Mouse (Mus musculus): ENCODE data around the gene Slc26a1.
"Not testable (repeated sequence)": the region's sequence is repeated elsewhere in the genome, so short reads cannot be mapped to it uniquely, and the experiment has no call there.

Gene Slc26a1

DNA sequence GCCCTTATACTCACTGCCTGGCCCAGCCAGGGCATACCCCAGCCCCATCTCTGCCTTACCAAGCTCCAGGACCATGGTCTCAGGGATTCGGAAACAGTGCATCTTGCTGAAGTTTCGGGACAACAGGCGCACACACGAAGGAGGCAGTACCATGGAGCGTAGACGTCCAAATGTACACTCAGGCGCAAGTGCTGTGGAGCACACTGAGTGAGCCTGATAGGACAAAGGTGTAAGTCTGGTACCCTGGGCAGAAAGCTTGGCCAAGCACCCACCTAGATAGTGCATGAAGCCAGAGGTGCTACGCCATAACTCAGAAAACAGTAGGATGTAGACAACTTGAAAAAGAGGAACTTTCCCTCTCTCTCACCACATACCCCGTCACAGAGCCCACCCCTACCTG, 20.0 kb downstream of the Slc26a1 start:
- no peak for DNase-seq

DNA sequence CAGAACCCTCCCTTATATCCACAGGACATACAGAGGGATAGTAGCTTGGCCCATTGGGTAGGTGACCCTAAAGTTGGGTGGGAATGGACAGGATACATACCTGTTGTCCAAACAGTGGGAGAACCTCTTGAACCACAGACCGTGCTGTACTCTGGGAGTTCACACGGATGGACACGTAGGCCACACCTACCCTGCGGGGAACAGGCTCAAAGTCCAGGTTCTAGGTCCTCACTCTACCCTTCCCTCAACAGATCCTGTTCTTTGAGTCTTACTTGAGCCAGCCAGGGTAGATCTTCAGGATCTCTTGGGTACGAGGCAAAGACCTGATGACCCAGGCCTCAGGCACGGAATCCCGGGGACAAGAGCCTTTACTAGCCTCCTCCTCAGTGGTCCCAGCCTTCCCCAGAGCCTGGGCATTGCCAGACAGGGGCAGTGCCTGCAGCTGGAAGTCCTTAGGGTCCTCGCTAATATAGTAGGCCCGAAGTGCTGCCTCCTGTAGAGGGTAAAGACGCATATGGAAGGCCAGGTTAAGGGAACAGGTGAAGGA, 20.9 kb downstream of the Slc26a1 start:
- no peak for DNase-seq

DNA sequence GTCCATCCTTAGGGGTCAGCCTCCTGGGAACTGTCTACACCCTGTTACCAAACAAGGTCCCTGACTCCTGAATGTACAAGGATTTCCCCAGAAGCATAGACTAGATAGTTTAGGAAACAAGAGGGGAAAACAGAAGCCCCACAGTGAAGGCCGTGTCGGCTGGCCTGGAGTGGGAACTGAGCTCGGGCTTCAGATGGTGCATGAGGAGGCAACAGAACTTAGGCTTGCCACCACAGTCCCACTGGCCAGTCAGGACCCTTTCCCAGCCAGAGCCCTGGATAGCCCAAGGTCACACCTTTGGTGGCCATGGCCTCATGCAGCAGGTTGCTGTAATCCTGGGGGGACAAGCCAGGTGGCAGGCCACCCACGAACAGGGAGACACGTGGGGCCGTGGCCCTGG, 22.0 kb downstream of the Slc26a1 start:
- DNase-seq = no peak

DNA sequence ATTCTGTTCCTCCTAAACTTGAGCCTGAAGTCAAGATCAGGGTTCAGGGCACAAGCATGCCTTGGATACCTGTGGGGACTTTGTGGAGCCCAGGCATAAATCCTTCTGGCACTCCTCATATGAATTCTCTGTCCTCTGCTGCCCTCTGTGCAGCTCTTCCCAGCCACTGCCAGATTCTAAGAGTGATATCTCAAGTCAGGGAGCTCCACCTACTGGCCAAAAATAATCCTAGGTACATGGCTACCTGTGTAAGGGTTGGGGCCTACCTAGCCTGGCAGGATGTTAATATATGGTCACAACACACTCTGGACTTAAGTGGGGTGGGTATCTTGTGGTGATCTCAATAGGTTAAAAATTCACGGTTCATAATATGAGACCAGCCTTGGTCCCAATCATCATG, 23.5 kb downstream of the Slc26a1 start:
- peak; percentile 67 to 75 for DNase-seq

DNA sequence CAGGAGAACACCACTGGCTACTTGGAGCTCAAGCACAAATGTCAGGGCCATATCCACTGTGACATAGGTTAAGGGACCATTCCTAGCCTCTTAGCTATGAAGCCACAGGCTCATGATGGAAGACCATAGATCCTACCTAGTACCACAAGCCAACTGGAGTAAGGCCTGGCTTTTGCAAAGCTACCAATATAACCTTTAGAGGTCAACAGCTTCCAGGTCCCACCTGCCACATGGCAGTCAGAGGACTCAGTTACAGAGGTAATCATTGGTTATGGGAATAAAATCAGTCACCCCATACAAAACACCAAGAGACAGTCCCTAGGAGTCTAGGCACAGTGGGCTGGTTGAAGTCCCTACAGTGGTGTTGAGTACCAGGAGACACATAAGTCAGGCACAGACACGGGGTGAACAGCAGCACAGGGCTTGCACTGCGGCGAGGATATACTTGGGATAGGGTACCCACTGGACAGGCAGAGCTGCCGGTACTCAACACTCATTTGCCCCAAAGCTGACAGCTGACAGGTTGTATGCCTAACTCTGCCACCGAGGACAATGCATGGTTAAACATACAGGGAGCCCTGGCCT, 24.1 kb downstream of the Slc26a1 start:
- no peak for DNase-seq

DNA sequence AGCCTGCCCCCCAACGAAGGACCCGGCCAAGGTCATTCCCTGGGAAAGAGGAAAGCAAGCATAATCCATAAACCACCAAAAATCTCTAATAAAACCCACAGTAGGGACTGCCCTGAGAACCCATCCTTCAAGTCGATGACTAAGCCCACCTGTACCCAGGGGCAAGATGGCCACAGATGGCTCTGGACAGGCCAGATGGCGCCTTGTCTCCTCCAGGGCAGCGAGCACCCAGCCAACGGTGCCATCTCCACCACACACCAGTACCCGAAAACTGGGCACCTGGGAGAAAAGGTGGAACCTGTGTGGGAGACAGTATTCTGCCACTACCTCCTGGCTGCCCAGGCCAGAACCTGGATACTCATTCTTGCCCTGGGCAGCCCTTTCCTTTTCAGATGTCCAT, 25.0 kb downstream of the Slc26a1 start:
- no peak for DNase-seq

DNA sequence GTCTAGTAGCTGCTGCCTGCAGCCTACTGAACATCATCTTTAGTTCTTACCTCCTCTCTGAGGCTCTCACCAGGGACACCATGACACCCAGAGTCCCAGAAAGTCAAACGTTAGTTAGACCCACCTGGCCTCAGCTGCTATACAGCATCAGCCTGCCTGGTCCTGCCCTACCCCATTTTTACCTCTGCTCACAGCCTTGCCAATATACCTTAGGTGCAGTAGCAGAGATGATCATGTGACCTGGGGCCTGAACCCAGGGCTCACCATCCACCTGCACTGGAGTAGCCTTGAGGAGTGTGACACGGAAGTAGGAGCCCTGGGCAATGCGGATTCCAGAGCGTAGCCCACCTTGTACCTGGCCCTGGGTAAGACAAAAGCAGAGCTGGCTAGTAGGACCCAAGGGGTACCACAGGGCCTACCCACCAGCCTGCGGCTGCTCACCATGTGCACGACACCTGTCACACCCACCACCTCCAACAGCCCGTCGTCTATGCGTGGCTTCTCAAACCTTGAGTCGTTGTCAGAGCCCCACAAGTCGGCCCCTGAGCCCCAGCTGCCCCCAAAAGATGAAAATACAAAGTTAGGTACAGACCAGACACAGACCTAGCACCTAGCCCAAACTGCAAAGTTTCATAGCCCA, 26.3 kb downstream of the Slc26a1 start:
- no peak for DNase-seq

DNA sequence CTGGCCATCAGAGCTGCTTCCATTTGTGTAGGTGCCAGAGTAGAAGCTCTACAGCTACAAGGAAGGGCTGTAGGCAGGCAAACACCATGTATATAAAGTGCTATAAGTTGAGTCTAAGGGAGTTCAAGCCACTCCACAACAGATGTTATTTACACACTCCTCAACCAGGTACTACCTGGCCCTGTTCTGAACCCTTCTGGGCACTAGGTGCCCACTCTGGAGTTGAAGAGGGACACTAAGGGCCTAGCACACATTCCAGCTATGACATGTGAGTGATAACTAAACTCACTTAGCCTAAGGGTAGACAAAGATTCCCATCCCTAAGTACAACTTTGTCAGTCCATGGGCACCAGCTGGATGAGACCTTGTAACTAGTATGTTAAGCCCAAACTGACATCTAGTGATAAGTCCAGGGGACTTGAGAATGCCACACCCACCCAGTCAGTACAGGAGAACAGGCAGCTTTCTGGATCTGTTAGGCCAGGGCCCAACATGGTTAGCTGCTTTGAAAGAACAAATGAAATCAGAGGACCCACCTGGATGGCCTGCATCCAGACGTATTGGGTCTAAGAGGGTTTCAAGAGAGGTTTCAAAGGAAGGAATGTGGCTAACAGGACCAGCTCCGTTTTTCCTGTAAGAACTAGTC, 27.4 kb downstream of the Slc26a1 start:
- no peak for DNase-seq

DNA sequence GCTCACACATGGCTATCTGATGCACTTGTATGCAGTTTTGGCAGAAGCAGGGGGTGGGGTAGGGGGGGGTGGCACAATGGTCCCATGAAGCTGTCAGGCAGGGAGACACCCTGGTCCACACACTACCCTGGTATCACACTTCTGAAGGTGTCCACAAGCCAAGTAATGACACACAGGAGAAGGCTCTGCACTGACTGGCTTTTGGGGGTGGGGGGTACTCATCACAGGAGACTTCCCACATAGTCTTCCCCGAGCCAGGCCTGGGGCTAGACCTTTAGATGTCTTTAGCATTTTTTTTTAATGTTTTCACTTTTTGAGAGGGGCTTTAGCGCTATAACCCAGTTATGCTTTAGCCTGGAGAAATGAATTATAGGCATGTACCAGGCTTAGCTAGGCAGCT, 28.1 kb downstream of the Slc26a1 start:
- no peak for DNase-seq

DNA sequence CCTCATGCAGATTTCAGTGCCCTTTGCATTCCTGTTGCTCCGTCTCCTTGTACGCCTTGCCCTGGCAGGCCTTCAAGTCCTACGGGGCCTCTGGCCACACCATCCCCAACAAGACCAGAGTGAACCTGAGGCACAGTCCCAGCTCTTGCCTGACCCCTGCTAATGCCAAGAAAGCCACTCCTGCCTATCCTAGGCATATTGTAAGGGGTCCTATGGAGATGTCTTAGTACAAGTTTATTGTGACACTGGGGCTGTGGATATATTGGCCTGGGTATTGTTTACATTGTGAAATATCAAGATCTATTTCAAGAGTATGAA, 29.1 kb downstream of the Slc26a1 start:
- no peak for DNase-seq

DNA sequence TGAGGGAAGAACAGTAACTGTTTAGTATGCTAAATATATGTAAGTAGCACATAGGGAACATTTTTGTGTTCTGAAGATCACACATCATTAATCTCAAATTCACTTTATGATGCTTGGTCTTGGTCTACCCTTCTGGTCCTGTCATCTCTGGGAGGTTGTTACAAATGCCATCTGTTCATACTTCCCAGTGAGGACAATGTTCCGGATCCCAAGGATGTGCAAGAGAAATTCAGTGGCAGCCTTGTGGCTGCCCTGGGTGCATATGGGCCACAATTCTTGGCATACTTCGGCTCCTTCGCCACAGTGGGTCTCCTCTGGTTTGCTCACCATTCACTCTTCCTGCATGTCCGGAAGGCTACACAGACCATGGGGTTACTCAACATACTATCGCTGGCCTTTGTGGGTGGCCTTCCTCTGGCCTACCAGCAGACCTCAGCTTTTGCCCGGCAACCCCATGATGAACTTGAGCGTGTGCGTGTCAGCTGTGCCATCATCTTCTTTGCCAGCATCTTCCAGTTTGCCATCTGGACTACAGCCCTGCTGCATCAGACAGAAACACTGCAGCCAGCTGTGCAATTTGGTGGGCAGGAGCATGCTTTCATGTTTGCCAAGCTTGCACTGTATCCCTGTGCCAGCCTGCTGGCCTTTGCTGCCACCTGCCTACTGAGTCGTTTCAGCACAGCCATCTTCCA, 29.6 kb downstream of the Slc26a1 start:
- DNase-seq = no peak

DNA sequence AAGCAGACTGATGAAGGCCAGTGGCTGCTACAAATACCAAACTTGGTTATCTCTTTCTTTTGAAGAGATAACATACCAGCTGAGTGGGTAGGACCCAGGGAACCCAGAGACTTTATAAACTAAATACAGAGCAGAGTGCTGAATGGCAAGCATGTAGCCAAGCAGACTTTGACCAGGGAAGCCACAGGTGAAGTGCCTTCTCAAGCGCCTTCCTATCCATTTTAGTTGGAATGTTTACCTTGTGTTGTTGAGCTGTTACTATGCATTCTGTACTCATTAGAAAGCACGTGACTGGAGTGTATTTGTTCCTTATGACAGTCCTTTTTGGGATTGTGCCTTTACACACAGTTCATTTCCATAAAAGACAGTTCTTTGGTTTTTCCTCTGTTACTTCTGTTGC, 31.7 kb downstream of the Slc26a1 start:
- no peak for DNase-seq

DNA sequence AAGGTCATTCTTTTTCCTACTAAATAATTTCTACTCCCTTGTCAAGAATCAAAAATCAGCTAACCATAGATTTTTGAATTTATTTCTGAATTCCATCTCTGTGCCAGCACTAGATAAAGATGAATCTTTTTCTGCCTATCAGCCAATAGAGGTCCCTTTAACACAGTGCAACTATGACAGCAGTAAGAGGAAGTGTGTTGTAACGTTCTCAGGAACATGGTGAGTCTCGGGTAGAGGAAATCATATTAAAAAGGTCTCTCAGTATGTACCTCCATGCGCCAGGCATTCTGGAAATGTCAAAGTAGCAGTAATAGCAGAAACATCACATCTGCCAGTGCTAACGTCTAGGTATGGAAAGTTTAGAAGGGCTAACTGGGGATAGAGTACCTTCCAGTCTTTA, 39.2 kb downstream of the Slc26a1 start:
- DNase-seq = no peak

DNA sequence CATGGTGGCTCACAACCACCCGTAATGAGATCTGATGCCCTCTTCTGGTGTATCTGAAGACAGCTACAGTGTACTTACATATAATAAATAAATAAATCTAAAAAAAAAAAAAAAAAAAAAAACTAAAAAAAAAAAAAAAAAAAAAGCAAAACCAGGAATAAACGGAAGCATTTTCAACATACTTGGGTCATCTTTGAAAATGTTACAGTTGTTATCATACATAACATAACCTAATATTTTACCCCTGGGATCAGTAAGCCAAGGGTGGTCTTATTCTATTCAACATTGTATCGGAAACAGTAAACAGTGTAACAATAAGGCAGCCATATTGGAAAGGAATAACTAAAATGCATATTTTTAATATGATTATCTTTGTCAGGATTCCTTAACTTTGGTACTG, 41.3 kb downstream of the Slc26a1 start:
- DNase-seq = not testable (repeated sequence)

DNA sequence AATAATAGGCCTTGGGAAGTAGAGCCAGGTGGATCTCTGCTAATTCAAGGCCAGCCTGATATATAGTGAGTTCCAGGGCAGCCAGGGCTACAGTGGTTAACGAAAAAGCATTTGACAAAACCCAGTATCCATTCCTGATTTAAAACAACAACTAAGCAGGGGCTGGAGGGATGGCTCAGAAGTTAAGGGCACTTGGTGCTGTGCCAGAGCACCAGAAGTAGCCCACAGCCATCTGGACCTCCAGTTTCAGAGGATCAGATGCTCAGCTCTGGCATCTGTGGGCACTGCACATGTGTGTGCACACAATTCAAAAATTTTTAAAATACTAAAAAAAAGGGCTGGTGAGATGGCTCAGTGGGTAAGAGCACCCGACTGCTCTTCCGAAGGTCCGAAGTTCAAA, 41.7 kb downstream of the Slc26a1 start:
- DNase-seq = no peak

DNA sequence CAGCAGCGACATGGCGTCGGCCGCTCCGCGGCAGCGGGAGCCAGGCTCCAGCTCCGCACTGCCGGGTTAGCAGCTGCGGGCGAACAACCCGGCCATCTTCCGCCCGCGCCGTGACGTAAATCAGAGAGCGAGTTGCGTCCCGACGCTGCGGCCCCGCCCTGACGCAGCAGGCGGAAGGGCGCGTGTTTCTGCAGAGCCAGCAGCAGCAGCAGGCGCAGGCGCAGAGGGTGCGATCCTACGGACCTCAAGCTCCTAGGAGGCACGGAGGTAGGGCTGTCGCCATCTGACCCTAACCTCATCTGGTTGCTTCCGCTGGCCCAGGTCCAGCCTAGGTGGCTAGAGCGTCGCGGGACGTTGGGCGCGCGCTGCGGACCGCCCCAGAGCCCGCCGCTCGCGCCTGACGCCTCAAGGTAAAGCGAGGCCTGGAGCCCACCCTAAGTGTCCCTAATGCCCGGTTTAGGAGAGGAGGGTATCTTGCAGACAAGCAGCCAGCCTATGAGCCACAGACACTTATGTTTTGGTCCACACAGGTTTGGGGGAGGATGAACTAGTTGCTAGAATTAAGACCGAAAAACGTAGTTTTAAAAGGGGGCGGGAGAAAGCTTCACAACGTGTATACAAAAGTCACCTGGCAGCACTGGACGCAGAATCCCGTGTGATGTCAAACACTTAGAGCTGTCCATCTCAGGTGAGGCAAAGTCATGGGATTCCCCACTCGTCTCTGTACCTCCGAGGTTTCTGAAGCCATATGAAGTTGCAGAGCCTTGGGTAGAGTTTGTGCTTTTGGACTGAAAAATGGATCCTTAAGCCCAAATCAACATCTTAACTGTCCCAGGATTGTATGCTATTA, 45.5 kb downstream of the Slc26a1 start, which contains the start of the genes Gak and Tmem175:
Gene Gak (minus strand): TSS at position 122 of the 850 bp plus-strand sequence.
Gene Tmem175 (plus strand): TSS at position 137 of the 850 bp plus-strand sequence.
- peak; percentile 92 for DNase-seq

DNA sequence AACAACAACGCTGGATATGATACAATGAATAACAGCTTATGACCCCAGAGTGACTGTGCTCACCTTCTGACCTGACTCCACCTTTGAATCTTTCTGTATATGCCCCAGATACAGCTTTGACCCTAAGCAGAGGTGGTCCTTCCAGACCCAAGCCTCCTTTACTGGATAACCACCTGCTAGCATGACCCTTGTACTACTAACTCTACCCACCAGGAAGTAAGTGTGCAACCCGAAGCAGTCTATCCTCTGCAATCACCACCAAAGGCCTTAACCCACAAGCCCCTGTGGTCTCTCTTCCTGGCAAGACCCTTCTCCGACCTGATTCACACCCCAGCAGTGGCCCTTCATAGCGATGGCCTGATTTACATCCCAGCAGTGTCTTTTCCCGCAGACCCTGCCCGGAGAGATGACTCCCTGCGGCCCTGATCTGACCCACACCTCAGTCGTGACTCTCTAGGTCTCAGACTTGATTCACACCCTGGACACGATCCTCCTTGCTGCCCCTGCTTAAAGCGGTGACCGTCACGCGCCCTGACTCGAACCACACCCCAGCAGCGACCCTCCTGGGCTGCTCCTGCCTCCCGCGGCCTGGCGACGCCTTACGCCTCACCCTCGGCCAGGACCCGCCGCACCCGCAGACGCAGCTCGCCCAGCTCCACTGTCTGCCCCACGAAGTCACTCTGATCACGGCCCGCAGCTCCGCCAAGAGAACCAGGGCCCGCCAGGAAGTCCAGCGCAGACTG, 46.3 kb downstream of the Slc26a1 start:
- DNase-seq = no peak

DNA sequence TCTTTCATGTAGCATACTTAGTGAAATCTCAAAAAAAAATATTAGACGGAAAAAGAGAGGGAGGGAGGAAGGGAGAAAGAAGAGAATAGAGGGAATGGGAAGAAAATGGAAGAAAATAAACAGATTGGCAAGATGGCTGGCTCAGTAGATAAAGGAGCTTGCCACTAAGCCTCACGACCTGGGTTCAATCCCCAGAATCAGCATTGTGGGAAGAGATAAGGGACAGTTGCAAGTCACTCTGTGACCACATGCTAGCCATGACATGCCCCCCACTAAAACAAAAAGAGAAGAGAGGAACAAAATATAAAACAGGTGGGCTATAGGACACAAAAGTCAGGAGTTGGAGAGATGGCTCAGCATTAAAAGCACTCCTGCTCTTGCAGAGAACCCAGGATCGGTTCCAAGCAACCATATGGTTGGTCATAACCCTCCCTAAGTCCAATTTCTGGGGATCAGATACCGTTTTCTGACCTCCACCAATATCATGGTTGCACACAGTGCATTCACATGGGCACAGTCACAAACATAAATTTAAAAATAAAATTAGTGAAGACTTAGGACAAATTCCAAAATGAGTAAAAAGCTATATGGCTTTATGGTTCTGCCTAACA, 49.2 kb downstream of the Slc26a1 start:
- DNase-seq = no peak

DNA sequence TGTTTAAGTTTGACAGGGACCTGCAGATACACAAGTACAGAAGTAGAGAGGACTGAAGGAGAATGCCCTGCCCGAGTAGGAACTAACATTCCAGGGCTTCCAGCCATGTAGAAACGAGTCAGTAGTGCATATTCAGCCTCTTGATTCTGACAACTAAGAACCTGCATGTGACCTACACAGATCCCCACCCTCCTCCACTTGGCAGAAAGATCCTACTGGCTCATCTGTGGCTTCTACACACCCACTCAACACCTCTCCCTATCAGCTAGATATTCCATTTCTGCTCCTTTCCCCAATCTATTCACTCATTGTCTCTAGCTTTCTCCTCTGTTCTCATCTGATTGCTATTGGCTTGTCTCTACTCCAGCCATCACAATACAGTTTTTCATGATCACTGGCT, 53.5 kb downstream of the Slc26a1 start:
- no peak for DNase-seq

Data from B cell, adult 2 months (primary cell).